Mouse (Mus musculus) liver, adult 2 months (tissue): Measurements from ENCODE around the gene 2310050C09Rik. TPM values are rescaled to one million over a fixed set of nuclear protein-coding genes. Genes with fewer than 3 reads are reported as not detected.

ENCODE experiments used
- DNase-seq: peaks from one replicate; pipeline ENCODE4 v3.0.0-alpha.2; 2011; ENCODE audit warnings: low read depth, low spot score; ENCODE audit errors: extremely low read depth
- H3K27ac ChIP-seq: fragments of 200-500 bp; replicated peaks from 2 replicates; pipeline ENCODE4 v1.5.1; 2012; ENCODE audit warnings: low read depth, mild to moderate bottlenecking, control low read depth, inconsistent platforms, low read length; ENCODE audit not compliant: insufficient read depth
- H3K27me3 ChIP-seq: fragments of 200-500 bp; 2 replicates; pipeline ENCODE4 v1.6.1; 2012; ENCODE audit warnings: mild to moderate bottlenecking, moderate library complexity, low read length, inconsistent platforms; ENCODE audit not compliant: control insufficient read depth, insufficient read depth
- H3K36me3 ChIP-seq: fragments of 200-500 bp; 2 replicates; pipeline ENCODE4 v1.6.1; 2012; ENCODE audit warnings: low read length, inconsistent platforms; ENCODE audit not compliant: control insufficient read depth, insufficient read depth
- H3K4me1 ChIP-seq: fragments of 200-500 bp; 2 replicates; pipeline ENCODE4 v1.6.1; 2011; ENCODE audit warnings: low read length; ENCODE audit not compliant: control insufficient read depth, insufficient read depth
- H3K4me3 ChIP-seq: fragments of 200-500 bp; 2 replicates; pipeline ENCODE4 v1.5.1; 2011; ENCODE audit warnings: low read depth, mild to moderate bottlenecking, control low read depth, low read length, moderate library complexity; ENCODE audit not compliant: insufficient read depth
- H3K79me2 ChIP-seq: fragments of 200-500 bp; 2 replicates; pipeline ENCODE4 v1.6.1; 2012; ENCODE audit warnings: inconsistent platforms, mild to moderate bottlenecking, low read length, moderate library complexity; ENCODE audit not compliant: control insufficient read depth, insufficient read depth
- H3K9ac ChIP-seq: fragments of 200-500 bp; 2 replicates; pipeline ENCODE4 v1.6.1; 2012; ENCODE audit warnings: low read depth, mild to moderate bottlenecking, control low read depth, inconsistent platforms, low read length
- CTCF ChIP-seq: fragments of 200-500 bp; IDR thresholded peaks from 2 replicates; pipeline ENCODE4 v1.5.1; 2011; ENCODE audit warnings: low read depth, low read length, control low read depth
- POLR2A ChIP-seq: fragments of 200-500 bp; IDR thresholded peaks from 2 replicates; pipeline ENCODE4 v1.6.1; 2011; ENCODE audit warnings: low read length, control low read depth; ENCODE audit not compliant: insufficient read depth; ENCODE audit errors: extremely low read depth
- WGBS: fragments of 180-500 bp; shearing (Covaris S2); methylation state at CpG from one replicate; pipeline ENCODE4 v1.1.7; 2018; 5-methylcytosine and 5-hydroxymethylcytosine counted together
- polyA plus RNA-seq: library from polyadenylated mRNA; depleted of rRNA; stranded (reverse); fragments of >200 nt; gene quantifications from 2 replicates; pipeline ENCODE4 v1.2.3, GENCODE M21; 2012; rRNA removed
- total RNA-seq: library from RNA; depleted of rRNA; stranded (reverse); fragments of >200 nt; gene quantifications from 2 replicates; pipeline ENCODE4 v1.2.3, GENCODE M21; 2014; rRNA removed

Gene 2310050C09Rik
- total RNA-seq (not detected in 2 replicates), polyA plus RNA-seq (not detected in 2 replicates)

GRCm38 (mm10) chr3:92870116-92870515 is at the start of gene 2310050C09Rik:
TSS of gene 2310050C09Rik (minus strand) at chr3:92870216.
- Histone ChIP-seq H3K27me3 (no peaks in the 10 kb centered on the region), H3K36me3 (no peaks in the 10 kb centered on the region), H3K27ac (no peak within 1 kb of the TSS), H3K9ac (no peak within 1 kb of the TSS), H3K79me2 (no peaks in the 10 kb centered on the region), H3K4me1 (no peaks in the 10 kb centered on the region), H3K4me3 (no peak within 1 kb of the TSS)
- 74% methylated on average over 4 of the region's 4 CpGs for WGBS
- no peak for DNase-seq
- TF ChIP-seq CTCF, result no peak
- TF ChIP-seq POLR2A, result no peak

GRCm38 (mm10) chr3:92907571-92907970 is 37.6 kb upstream of the 2310050C09Rik start:
- no peaks in the 10 kb centered on the region for H3K79me2 ChIP-seq

GRCm38 (mm10) chr3:92905182-92905581 is 35.2 kb upstream of the 2310050C09Rik start:
- Histone ChIP-seq H3K4me3 (no peak overlapping the region), H3K27me3 (no peaks in the 10 kb centered on the region; the same call in 1 of the 2 replicates), H3K4me1 (no peaks in the 10 kb centered on the region), H3K9ac (no peak overlapping the region), H3K79me2 (no peaks in the 10 kb centered on the region), H3K36me3 (no peaks in the 10 kb centered on the region), H3K27ac (no peak overlapping the region)
- no peak for DNase-seq
- TF ChIP-seq POLR2A (no peak), CTCF (no peak)
- WGBS, result 47% methylated on average over 3 of the region's 3 CpGs

More at GRCm38 (mm10) chr3:92907571-92907970, 37.6 kb upstream of the 2310050C09Rik start:
- WGBS, result 21% methylated on average over 4 of the region's 4 CpGs
- H3K9ac ChIP-seq, result no peak overlapping the region
- TF ChIP-seq POLR2A (no peak), CTCF (peak; percentile 54; the same call in 1 of the 2 replicates)
- peak; percentile 13 for DNase-seq
- no peaks in the 10 kb centered on the region for H3K4me1 ChIP-seq
- no peaks in the 10 kb centered on the region for H3K27me3 ChIP-seq
- no peak overlapping the region for H3K27ac ChIP-seq
- no peaks in the 10 kb centered on the region for H3K36me3 ChIP-seq
- no peak overlapping the region for H3K4me3 ChIP-seq

- Histone ChIP-seq H3K27me3 (peaks cover 4% of the 10 kb centered on the region; the same call in 1 of the 2 replicates), H3K79me2 (no peaks in the 10 kb centered on the region), H3K9ac (no peak overlapping the region), H3K27ac (no peak overlapping the region), H3K4me3 (no peak overlapping the region), H3K4me1 (no peaks in the 10 kb centered on the region), H3K36me3 (no peaks in the 10 kb centered on the region)
- TF ChIP-seq CTCF (peak; percentile 10; the same call in 1 of the 2 replicates), POLR2A (no peak)
- DNase-seq, result no peak
- 30% methylated on average over 4 of the region's 4 CpGs for WGBS
Measured at GRCm38 (mm10) chr3:92903640-92904039, 33.6 kb upstream of the 2310050C09Rik start.

GRCm38 (mm10) chr3:92902992-92903391 is 33.0 kb upstream of the 2310050C09Rik start:
- Histone ChIP-seq H3K36me3 (no peaks in the 10 kb centered on the region), H3K9ac (no peak overlapping the region), H3K79me2 (no peaks in the 10 kb centered on the region), H3K4me3 (no peak overlapping the region), H3K27ac (no peak overlapping the region), H3K4me1 (no peaks in the 10 kb centered on the region), H3K27me3 (peaks cover 4% of the 10 kb centered on the region; the same call in 1 of the 2 replicates)
- no peak for DNase-seq
- 19% methylated on average over 3 of the region's 3 CpGs for WGBS
- TF ChIP-seq POLR2A (no peak), CTCF (peak; percentile 49; the same call in 1 of the 2 replicates)

GRCm38 (mm10) chr3:92894489-92894888 is 24.5 kb upstream of the 2310050C09Rik start:
- H3K4me1 ChIP-seq, result no peaks in the 10 kb centered on the region
- H3K27ac ChIP-seq, result no peak overlapping the region

More at GRCm38 (mm10) chr3:92894489-92894888, 24.5 kb upstream of the 2310050C09Rik start:
- no peaks in the 10 kb centered on the region for H3K27me3 ChIP-seq
- no peaks in the 10 kb centered on the region for H3K36me3 ChIP-seq
- no peaks in the 10 kb centered on the region for H3K79me2 ChIP-seq
- TF ChIP-seq POLR2A, result no peak
- no peak for TF ChIP-seq CTCF
- 41% methylated on average over 1 of the region's 1 CpGs for WGBS
- no peak overlapping the region for H3K9ac ChIP-seq
- H3K4me3 ChIP-seq, result no peak overlapping the region
- no peak for DNase-seq
